Mouse (Mus musculus): ENCODE measurements at regions not wholly inside any gene's neighbourhood (a gene's known extent, or its start where the extent isn't known, plus 50 kb on each side); places are given as distances from the start of the nearest gene placed in this dataset.

DNA sequence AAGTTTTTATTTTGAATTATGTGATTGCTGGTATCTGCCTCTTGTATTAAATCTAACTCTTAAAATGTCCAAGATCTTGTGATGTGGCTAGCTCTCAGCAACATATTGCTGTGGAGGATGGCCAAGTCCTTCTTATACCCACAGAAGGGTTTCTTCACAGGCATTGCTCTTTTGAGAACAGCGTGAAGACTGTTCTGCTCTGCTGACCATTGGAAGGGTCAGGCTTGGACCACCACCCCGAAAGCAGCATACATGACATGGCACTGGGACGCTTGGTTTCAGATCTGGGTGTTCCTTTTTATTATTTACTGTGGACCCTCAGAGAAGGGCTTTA is 352.8 kb downstream of the Ankrd50 start:
- DNase-seq (ENCODE audit: low spot score): no peak

DNA sequence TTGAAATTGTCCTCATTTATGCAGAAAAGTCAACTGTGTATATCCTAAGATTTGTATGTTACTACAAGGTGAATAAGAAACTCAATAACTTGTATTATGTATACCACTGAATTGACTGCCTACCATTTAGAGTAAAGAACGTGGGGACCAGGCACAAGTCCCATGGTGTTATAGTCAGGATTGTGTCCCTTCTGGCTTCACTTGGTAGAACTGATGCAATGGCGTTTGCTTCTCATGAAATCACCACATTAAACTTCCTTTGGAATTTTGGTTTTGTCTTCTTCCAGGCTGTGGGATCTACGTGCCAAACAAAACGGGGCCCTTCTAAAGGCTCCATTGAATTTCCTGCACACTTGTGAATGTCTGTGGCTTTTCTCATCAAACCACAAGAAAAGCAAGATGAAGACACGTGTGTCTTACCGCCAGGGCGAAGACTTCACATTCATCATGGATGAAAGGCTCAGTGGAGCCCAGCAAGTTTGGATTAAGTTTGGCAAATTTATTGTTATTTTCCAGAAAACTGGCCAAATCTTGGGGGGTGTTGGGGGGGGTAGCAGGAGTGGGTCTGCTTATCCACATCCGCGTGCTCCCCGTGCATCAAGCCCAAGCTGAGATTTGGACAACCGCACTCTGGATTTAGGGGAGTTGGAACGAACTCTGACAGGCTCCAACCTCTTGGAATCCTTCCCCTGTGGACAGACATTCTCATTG is 353.3 kb downstream of the Ankrd50 start:
- peak; percentile 30 for DNase-seq (ENCODE audit: low spot score)

DNA sequence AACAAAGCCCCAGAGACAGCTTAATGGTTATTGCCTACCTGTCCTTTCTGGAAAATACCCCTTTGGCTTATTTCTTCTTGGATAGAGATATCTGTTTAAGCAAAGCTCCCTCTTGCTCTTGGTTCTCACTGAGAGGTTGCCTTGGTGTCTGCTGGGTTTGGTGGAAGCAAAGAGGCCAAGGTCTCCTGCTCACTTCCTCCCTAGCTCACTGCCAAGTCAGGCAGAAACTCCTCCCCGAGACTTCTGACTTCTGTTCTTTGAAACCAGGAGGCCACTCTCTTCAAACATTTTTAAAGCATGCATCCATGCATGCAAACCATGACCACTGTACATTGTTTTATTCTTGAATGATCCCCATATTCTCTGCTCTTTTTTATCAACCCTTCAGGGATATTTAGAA is 354.6 kb downstream of the Ankrd50 start:
- DNase-seq (ENCODE audit: low spot score): no peak

DNA sequence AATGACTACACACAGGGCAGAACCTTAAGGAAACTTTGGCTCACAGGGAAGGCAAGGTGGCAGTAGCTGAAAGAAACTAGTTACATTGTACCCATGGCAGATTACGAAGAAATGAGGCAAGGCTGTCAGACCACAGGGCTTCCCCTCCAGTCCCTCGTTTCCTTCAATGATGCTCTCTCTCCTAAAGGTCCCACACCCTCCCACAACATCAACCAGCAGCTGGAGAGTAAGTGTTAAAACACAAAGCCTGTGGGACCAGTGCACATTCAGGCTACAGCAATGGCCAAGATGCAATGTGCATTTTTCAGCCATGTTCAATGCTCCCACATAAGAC is 355.5 kb downstream of the Ankrd50 start:
- no peak for DNase-seq (ENCODE audit: low spot score)

DNA sequence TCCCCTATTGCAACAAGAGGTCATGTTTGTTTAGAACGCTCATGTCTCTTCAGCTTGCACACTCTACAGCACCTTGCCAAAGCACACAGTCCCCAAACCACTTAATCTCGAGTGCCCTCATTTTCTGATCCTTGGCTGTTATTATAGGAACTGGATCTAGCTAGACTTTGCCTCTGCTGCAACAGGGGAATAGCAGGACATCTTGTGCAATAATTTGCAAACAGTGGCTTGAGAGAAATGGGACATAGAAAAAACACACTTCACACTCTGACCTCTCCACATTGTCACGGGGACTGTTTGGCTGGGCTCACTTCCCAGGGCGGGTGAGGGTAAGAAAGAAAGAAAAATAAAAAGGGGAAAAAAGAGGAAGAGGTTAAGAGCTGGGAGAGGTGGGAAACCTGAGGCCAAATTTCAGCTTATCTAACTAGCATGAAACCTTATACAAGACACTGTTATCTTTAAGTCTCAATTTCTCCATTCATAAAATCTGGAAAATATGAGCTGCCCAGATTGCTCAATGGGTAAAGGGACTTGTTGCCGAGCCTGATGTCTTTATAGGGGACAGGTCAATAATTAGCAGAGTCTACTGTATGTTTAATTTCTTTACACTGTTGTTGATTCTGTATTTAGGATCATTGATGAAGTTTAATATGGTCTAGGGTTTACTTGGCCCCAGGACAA is 356.0 kb downstream of the Ankrd50 start:
- DNase-seq (ENCODE audit: low spot score): peak; percentile 32

DNA sequence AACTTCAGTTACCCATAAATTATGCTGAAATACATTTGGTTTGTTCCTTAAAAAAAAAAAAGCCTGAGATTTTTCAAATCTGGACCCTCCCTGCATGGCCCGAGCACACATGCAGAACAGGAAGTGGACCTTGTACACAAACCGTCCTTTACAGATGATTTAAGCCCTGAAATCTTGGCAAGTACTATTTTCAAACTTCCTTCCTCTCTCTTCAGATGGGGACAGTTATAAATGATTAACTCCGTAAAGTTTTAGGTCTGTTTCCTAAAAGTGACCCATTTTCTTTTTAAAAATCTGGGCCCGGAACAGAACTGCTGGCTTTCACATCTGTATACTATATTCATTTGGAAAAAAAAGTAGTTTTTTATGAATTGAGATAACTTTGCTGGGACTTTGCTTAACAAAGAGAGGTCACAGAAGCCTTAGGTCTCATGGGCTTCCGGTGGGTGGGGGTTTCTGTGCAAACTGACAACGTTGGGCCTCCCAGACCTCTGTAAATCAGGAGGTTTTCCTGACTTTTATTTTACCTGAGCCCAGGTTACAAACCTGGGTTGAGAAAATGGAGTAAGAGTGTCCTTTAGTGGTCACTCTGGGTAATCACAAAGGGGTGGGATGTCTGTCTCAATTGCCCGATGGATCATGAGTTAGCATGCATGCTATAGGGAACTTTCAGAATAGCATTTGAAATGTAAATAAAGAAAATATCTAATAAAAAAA is 368.4 kb downstream of the Ankrd50 start:
- no peak for DNase-seq (ENCODE audit: low spot score)

DNA sequence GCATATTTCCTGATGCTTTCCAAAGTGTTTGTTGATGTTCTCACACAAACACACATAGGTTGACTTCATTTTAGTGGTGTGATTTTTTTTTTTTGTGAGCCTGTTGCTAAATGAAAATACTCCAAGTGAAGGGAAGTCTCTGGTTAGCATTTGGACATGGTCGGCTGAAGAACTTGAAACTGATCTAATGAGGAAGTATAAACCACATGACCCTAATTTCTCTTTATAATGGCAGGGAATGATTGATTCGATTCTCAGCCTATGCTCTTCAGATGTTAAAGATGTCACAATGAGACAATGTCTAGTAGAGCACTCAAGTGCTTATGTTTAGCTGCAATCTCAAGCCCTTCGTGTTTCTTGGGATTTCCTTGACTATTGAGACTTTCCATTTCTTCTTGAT is 372.1 kb downstream of the Ankrd50 start:
- DNase-seq (ENCODE audit: low spot score): no peak

DNA sequence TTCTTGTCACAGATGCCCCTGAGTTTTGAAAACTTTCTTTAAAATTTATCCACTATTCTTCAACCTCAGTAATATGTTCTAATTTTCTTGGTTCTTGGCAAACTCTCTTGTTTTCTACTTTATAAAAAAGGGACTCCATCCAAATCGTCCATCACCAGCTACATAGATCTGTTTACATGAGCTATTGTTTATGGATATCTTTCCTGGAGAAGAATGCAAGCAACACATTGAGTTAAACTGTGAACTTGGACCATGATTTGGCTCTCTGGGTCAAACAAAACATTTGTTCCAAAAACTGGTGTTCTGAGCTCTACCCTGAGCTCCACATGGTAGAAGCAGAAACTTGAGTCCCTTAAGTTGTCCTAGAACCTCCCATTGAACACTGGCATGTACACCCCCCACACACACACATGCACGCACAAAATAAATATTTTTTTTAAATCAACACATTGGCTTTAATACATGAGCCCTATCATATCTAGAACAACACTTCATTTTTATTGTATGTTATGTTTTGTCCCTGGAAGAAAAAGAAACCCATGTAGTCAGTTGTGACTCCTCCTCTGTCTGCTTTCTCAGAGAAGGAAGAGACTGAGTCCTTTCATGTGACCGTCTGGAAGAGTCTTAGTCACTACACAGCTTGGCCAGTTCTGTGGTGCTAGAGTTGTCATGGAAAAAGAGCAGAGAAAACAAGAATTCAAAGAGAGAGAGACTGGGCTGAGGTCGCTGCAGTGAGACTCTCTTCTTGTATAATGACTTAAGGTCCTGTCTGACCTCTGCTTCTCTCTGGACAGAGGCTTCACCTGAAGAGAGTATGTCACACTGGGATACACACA is 379.4 kb downstream of the Ankrd50 start:
- no peak for DNase-seq (ENCODE audit: low spot score)

DNA sequence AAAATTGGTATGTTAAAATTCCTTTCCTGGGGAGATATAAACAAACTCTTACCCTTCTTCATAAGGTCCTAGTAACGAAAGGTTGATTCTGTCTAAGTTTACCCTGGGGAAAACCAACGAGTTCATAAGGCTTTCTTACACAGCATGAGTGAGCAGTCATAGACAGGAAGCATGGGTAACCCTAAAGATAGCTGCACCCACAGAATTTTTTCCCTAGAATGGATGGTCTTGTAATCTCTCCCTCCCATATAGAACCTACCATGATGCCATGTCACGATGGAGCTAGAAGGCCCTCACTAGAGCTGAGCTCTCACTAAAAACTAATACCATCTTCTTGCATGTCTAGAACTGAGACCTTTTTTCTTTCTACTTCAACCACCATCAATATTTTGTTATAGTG is 380.1 kb upstream of the Gm5148 start:
- no peak for DNase-seq (ENCODE audit: low spot score)

DNA sequence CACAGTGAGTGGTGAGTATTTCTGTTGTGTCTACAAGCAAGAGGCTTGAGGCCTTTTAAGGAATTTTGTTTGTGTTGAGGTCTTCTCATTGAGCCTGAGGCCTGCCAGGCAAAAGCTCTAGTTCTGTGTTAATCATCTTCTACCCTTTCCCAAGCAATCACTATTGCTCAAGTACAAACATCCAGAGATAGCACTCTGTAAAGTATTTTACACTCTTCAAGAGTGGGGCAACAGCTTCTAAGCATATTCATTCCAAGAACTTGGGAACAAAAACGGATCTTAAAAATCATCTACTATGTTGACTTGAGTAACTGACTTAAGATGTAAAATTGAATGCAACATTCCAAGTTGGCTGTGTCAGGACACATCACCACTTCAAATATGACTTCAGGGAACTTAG is 378.7 kb upstream of the Gm5148 start:
- DNase-seq (ENCODE audit: low spot score): no peak

DNA sequence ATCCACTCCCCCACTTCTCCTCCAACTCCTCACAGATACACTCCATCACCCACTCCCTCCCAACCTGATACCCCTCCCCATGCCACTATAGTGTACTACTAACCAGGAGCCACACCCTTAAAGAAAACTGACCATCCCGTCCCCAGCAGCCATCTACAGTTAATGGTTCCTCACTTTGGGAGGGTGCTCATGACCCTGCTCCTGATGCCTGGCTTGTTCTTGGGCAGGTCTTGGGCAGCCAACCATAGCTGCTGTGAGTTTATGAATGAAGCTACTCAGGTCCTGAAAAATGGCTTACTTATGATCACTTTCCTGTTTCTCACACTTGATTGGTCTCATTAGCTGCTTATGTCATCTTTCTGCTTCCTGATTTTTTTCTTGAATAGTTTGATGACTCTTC is 377.9 kb upstream of the Gm5148 start:
- DNase-seq (ENCODE audit: low spot score): no peak

DNA sequence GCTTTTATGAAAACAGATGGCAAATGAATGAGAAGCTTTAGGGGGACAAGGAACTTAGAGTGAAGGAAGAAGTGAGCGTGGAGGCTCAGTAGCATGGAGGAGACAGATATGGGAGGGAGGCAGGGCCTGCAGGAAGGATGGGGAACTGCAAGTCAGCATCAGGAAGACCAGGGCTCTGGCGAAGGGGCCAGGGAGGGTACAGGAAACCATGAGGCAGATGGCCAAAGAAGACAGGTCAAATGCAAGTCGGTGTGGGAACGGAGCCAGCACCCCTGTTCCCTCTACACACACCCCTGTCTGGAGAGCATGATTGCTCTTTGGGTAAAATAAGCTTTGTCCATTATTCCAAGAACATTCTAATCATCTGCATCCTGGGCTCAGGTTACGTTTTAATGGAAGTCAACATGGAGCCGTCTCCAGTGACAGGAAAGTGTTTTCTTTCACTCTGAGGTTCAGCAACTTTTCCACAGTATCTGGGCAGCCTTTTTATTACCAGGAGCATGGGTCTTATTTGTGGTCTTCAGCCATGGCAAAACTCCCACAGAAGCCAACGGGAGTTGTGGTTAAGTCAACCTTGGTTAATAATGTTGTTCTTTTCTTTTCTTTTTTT is 370.2 kb upstream of the Gm5148 start:
- DNase-seq (ENCODE audit: low spot score): no peak

DNA sequence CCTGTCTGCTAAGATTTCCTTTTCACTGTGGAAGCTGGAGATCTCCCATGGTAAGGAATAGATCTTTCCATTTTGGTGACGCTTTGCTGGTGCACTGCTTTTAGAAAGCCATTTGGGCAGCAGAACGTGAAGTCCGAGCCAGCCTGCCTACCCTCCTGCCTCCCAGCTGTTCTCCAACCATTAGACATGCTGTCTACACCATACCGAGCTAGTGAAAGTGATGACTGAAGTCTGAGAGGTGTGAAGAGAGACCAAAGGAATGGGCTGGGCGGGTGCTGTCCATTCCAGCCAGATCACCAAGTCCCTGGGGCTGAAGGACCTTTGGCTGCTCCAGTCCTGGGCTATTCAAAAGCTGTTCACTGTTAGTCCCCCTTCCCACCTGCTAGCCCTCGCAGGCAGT is 360.3 kb upstream of the Gm5148 start:
- DNase-seq (ENCODE audit: low spot score): no peak

DNA sequence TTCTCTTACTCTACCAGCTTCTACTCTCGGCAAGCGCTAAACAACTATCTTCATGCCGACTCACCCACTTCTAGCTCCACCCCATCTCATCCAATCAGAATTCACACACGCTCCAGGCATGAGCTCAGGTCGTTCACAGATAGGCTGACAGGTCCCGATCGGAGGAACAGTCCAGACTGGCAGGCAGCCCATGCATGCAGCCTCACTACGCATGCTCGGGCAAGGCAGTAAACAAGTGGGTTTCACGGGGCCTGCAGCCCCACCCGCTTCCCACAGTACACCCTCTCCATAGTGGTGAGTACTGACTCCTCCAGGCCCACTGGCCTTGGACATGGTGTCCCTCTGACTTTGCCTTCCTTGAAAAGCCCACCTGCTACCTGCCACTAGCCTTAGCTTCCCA is 358.1 kb upstream of the Gm5148 start:
- no peak for DNase-seq (ENCODE audit: low spot score)

DNA sequence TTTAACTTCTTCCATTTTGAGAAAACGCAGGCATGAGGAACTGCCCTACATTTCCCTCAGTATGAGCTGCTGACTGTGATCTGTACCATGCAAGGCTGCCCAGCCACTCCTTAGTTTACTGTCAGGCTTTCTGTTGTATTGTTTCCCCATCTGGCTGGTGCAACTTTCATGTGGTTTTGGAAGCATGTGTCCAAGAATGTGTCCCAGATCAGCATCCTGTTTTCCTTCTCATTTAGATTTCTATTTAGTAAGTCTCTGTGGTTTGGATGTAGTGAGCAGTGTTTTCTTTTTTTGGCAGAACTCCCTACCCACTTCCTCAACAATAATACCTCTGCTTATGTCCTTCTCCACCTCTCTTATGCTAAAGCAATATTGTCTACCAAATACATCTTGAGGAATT is 352.5 kb upstream of the Gm5148 start:
- DNase-seq (ENCODE audit: low spot score): peak; percentile 11

DNA sequence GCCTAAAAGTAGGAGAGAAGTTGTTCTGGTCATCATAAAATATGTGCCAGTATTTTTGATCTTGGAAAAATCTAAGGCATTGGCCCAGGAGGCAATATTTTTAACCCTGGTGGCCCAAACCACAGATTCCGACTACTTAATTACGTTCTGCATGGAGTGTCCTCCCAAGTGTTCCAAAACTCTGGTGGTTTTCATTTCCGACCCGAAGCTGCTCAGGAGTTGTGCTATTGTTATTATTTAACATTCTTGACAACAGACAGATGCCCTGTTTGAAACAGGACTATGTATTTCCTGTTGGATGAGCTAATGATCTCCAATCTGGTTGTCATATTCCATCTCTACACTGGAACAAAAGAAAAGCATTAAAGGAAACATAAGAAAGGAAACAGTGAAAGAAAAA is 349.7 kb upstream of the Gm5148 start:
- DNase-seq (ENCODE audit: low spot score): no peak

DNA sequence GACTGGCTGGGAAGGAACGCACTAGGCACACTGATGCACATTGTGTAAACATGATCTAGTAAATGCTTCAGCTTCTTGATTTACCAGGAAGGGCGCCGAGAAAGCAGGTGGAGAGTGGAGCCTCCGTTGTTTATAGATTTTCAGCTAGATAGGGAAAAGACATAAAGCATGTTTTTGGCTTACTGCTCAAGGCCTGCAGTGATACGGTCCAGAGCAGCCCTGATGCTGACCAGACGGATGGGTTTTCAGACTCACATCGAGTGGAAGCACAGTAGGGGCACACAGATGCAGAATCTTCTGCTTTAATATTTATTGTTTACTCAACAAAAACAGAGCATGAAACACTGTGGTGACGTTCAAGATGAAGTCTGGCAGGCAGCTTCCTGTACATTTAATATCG is 331.3 kb upstream of the Gm5148 start:
- no peak for DNase-seq (ENCODE audit: low spot score)

DNA sequence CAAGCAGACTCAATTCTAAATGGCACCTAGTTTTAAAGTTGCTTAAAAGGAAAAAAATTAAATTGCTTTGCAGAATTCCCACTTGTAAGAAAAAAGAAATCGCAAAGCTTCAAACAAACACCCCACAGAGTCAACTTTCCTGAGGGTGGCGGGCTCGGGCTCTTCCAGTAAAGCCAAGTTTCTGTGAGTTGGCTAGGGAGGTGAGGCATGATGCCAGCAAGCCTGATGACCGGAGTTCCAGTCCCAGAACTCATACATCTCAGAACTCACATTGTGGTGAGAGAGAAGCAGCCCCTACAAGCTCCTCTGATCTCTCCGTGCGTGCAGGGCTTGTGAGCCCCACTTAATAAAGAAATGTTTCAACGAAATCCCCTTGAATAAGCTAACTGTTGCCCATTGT is 328.7 kb upstream of the Gm5148 start:
- DNase-seq (ENCODE audit: low spot score): peak; percentile 28

DNA sequence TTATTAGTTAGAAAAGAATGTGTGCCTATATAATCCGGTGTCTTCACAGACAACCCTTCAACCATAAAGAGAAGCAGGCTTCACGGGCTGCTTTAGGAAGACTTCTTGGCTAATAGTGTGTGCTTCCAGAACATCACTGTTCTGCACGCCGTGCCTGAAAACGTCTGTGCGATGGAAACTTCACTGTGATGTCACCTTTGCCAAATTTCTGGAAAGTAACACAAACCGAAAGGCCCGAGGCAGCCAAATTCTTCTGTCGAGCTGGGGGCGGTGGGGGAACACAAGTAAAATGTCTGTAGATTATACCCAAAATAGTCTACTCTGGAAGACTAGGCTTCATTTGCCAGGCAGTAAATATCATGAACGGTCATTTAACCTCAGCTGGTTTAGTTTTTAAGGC is 327.5 kb upstream of the Gm5148 start:
- no peak for DNase-seq (ENCODE audit: low spot score)

DNA sequence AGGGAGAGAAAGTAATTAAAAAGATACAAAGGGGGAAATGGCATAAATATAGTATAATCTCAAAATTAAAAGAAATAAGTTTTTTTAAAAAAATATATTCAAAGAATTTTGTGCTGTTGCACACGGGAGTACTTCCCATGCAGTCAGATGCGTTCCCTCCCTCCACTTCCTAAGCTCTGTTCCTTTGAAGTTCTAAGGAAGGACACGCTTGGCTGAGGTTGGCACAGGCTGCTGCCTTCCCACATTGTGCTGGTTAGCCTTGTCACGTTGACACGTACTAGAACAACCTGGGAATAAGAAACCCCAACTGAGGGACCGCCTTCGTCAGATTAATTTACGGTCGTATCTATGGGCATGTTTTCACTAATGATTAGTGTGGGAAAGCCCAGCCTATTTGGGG is 326.6 kb upstream of the Gm5148 start:
- no peak for DNase-seq (ENCODE audit: low spot score)

DNA sequence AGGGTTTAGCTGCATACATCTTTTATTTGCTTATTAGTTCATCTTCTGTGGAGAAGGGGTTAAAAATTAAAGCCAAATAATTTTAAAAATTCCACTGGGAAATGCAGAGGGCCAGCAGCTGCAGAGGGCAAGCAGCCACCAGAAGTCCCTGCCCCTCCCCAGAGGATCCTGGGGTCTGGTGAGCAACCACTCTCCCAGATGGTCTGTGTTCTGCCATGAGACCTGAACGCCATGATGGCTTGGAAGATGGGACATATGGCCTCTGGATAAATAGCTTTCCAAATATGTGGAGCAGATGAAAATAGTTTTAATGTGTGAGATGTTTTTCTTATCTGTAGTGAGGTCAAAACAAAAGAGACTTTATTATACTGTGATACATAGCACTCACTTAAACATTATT is 326.1 kb upstream of the Gm5148 start:
- no peak for DNase-seq (ENCODE audit: low spot score)

DNA sequence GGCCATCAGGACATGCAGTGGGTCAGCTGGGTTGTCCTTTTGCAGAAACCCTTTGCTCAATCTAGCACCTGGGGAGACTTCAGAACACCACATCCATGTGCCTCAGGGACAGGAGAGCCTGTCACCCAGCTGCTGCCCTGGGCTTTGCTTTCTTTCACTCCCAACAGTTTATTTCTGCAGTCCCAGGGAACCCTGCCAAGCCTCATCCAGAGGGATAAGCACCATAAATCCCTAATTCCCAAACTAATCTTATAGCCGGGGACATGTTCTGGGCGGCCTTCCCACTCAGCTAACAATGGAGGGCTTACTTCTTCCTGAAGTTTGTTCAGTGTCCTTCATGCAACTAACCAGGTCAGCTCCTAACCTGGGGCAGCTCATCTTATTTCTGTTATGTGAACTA is 325.0 kb upstream of the Gm5148 start:
- DNase-seq (ENCODE audit: low spot score): no peak

Measured in gastrocnemius, adult 18-20 months (tissue).